Mouse (Mus musculus) spleen, postnatal 14 days (tissue): ENCODE data around the gene Ilvbl.
"Not testable (repeated sequence)": the region's sequence is repeated elsewhere in the genome, so short reads cannot be mapped to it uniquely, and the experiment has no call there.

Experiments used
- DNase-seq, 2 experiments: peaks; one replicate each; pipeline ENCODE4 v3.0.0; 2021 to 2022; ENCODE audit warnings: low spot score in 2 of 2

Gene Ilvbl

DNA sequence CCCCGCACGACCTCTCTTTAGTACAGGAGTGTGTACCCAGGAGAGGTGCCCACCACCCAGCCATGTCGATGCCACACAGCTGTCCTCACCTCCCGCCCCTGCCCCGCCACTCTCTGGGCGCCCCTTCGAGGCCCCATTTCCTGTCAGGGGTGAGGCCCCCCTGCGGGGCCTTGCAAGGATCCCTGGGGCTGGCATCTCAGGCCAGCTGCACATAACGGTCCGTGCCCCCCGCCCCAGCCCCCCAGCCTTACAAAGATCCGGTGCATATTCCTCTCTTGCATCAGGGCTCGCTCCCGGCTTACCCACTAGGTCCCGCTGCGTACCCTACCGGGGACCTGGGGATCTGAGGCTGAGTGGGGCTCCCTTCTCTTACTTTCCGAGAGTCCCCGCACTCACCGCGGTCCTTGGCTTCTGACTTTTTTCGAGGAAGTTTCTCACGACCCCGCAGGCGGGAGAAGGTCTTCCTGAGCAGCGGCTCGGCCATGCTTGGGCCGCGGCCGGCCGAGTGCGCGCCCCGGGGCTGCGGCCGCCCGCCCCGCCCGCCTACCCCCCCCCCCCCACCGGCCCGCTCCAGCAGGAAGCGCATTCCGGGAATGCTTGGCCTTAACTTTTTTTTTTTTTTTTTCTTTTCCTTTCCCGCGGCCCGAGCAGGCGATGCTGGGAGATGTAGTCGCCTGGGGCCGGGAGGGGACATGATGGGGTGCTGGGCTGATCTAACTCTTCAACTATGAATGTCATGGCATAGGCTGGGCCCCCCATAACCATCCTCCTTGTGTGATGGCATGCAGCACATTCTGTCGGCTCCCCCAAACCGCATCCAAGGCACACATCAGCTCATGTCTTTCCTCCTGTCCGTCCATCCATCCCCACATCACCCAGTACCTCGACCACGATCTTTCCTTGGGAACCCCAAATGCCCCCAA is 17.5 kb downstream of the Ilvbl start, which contains the start of gene Syde1:
Syde1 (minus strand) TSS at position 559 of the 923 bp plus-strand sequence.
- DNase-seq, result peak in 1 of 2 experiments; percentile 20

GRCm38 (mm10) chr10:78592856-78593379 is 18.8 kb downstream of the Ilvbl start:
- no peak for DNase-seq

DNA sequence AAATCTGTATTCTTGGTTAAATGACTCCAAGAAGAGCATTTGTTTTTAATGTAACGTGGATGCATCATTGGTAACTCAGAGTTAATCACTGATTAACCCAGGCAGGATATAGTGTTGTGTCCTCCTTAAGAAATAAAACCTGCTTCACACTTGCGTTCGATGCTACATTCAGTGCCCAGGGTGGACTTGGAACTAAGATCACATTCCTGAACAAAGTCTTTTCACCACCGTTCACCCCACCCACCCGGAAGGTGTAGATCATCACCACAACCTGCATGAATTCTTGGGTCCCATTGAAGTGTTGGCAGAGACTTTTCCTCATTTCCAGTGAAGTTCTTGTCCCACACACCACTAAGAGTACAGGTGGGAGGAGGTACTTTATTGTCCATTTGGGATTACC is 19.6 kb downstream of the Ilvbl start:
- DNase-seq, result no peak

GRCm38 (mm10) chr10:78594157-78594556 is 20.0 kb downstream of the Ilvbl start:
- DNase-seq, result no peak

GRCm38 (mm10) chr10:78594566-78594965 is 20.4 kb downstream of the Ilvbl start:
- no peak for DNase-seq

DNA sequence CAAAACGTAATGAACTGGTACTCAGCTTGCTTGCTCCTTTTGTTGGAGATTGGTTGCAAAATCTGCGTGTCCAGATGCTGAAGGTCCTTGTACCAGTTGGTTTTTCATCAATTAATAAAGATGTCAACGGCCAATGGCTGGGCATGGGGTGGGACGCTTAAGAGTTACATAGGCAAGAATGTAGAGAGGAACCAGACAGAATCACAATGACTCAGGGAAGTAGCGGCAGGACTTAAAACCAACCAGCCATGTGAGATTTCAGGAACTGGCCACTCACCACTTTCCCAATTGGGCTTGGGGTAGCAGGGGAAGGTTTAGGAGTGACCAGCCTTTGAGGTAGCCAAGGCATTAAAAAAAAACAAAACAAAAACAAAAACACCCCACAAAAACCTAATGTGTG is 25.7 kb downstream of the Ilvbl start:
- DNase-seq, result no peak

- no peak for DNase-seq
These were observed 30.9 kb downstream of the Ilvbl start for GRCm38 (mm10) chr10:78605080-78605479.

DNA sequence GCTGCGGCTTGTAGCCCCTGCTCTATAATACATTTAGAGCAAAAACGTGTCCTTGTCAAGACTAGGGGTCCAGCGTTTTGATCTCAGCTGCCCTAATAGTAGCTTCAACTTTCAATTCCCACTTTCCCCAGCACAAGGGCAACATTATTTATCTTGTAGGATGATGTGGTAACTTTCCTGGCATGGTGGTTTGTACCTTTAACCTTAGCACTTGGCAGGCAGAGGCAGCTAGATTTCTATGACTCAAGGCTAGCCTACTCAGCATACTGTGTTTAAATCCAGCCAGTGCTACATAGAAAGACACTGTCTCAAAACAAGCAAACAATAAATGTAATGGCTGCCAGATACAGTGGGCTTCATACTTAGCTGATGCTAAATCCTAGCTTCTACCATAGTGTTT is 33.5 kb downstream of the Ilvbl start:
- DNase-seq, result no peak

DNA sequence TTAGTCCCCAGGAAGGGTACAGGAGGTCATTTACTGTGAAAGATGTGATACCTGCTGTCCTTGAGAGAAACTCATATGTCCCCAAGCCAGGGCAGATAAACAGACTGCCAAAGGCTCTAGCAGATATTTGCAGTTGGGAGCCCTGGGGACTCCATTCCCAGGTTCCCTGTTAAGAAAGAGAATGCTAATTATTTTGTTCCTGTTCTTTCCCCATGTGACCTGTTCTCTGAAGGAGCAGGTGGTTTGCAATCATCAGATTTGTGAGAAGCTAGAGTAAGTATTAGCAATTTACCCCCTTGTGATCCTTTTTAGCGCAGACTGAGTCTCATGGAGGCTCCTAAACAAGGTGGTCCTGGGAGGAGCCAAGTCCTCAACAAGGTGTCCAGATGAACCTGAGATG is 43.8 kb downstream of the Ilvbl start, which contains the start of gene Olfr1357:
Olfr1357 (minus strand) TSS at position 101 of the 400 bp plus-strand sequence.
- DNase-seq, result no peak

- DNase-seq, result not testable (repeated sequence)
These were observed 49.0 kb downstream of the Ilvbl start for GRCm38 (mm10) chr10:78623143-78623542.

DNA sequence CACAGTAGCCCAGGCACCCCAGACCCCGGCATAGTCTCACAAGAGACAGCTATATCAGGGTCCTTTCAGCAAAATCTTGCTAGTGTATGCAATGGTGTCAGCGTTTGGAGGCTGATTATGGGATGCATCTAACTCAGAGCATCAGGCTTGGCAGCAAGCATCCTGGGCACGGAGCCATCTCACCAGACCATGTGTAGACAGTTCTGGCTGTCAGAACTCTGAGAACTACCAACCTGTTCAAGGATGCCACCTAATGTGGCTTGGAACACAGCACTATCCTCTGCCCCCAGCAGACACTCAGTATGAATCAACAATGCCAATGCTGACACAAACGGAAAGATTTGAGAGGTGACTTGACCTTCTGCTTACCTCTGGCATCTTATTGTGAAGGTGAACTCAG is 56.0 kb downstream of the Ilvbl start:
- no peak for DNase-seq

GRCm38 (mm10) chr10:78632311-78632710 is 58.2 kb downstream of the Ilvbl start:
- no peak for DNase-seq
